Mouse (Mus musculus) cerebral cortex, adult 2 months (tissue): ENCODE measurements around the gene Tab2.

Experiments used
- WGBS: fragments of 180-500 bp; shearing (Covaris S2); methylation state at CpG from one replicate; pipeline ENCODE4 v1.1.7; 2018; 5-methylcytosine and 5-hydroxymethylcytosine counted together

Tab2 gene

GRCm38 (mm10) chr10:7888256-7888868, 67.7 kb downstream of the Tab2 start:
- 81% methylated on average over 11 of the region's 11 CpGs for WGBS

- WGBS: 5% methylated on average over 5 of the region's 5 CpGs
Measured at GRCm38 (mm10) chr10:7883524-7883923, 72.5 kb downstream of the Tab2 start.

GRCm38 (mm10) chr10:7881971-7882370, 74.1 kb downstream of the Tab2 start:
- WGBS: 90% methylated on average over 3 of the region's 3 CpGs

GRCm38 (mm10) chr10:7880283-7880682, 75.7 kb downstream of the Tab2 start:
- 95% methylated on average over 3 of the region's 3 CpGs for WGBS

- 90% methylated on average over 7 of the region's 7 CpGs for WGBS
Measured at GRCm38 (mm10) chr10:7874194-7874593, 81.8 kb downstream of the Tab2 start.

- 93% methylated on average over 5 of the region's 5 CpGs for WGBS
Measured at GRCm38 (mm10) chr10:7871381-7872020, 84.5 kb downstream of the Tab2 start.

GRCm38 (mm10) chr10:7870571-7871315, 85.3 kb downstream of the Tab2 start:
- 44% methylated on average over 11 of the region's 11 CpGs for WGBS

- 60% methylated on average over 8 of the region's 8 CpGs for WGBS
Measured at GRCm38 (mm10) chr10:7869746-7870145, 86.3 kb downstream of the Tab2 start.

- 31% methylated on average over 21 of the region's 21 CpGs for WGBS
Measured at GRCm38 (mm10) chr10:7867666-7868030, 88.4 kb downstream of the Tab2 start.

GRCm38 (mm10) chr10:7866762-7867665, 89.0 kb downstream of the Tab2 start:
- 22% methylated on average over 50 of the region's 50 CpGs for WGBS

- 74% methylated on average over 3 of the region's 3 CpGs for WGBS
Measured at GRCm38 (mm10) chr10:7864806-7865205, 91.2 kb downstream of the Tab2 start.

GRCm38 (mm10) chr10:7864184-7864583, 91.8 kb downstream of the Tab2 start:
- 77% methylated on average over 6 of the region's 6 CpGs for WGBS

GRCm38 (mm10) chr10:7863411-7863810, 92.6 kb downstream of the Tab2 start:
- 91% methylated on average over 6 of the region's 6 CpGs for WGBS

GRCm38 (mm10) chr10:7861937-7862657, 93.9 kb downstream of the Tab2 start:
- WGBS: 93% methylated on average over 25 of the region's 25 CpGs

- 77% methylated on average over 14 of the region's 14 CpGs for WGBS
Measured at GRCm38 (mm10) chr10:7861259-7861936, 94.6 kb downstream of the Tab2 start.

GRCm38 (mm10) chr10:7860494-7860893, 95.5 kb downstream of the Tab2 start:
- 93% methylated on average over 7 of the region's 7 CpGs for WGBS
